Mouse (Mus musculus): Measurements from ENCODE around the gene Cul7. TPM values are rescaled to one million over a fixed set of nuclear protein-coding genes. Genes with fewer than 3 reads are reported as not detected.

Gene Cul7
- polyA plus RNA-seq, 1 experiment from 2014 or later, result 28.1 TPM

- DNase-seq (ENCODE audit: low spot score), result no peak
- no peak overlapping the region for H3K27ac ChIP-seq (replicated peaks; ENCODE audit: low read depth, low read length)
- H3K4me2 ChIP-seq (ENCODE audit: low read depth, low read length), result no peak overlapping the region
- no peaks in the 10 kb centered on the region for H3K27me3 ChIP-seq (ENCODE audit: control insufficient read depth, insufficient read depth, low read length)
- H3K36me3 ChIP-seq (replicated peaks; ENCODE audit: control insufficient read depth, insufficient read depth, low read depth, low read length), result peaks cover 2% of the 10 kb centered on the region; the same call in 1 of the 2 replicates
- H3K4me3 ChIP-seq (ENCODE audit: low read depth, low read length), result no peak overlapping the region
- no peak overlapping the region for H3K9ac ChIP-seq (replicated peaks; ENCODE audit: low read length)
- no peaks in the 10 kb centered on the region for H3K4me1 ChIP-seq (ENCODE audit: control insufficient read depth, insufficient read depth, low read length)
- no peaks in the 10 kb centered on the region for H3K9me3 ChIP-seq (replicated peaks; ENCODE audit: control insufficient read depth, low read length)
- no peak for ATAC-seq (replicated peaks; ENCODE audit: insufficient number of reproducible peaks, low FRiP score, low TSS enrichment, low read depth)
- 90% methylated on average over 1 of the region's 1 CpGs for WGBS
Measured at GRCm38 (mm10) chr17:46694517-46695063, 44.5 kb downstream of the Cul7 start.

- Histone ChIP-seq H3K4me2 (ENCODE audit: low read depth, low read length) (no peak overlapping the region), H3K36me3 (replicated peaks; ENCODE audit: control insufficient read depth, insufficient read depth, low read depth, low read length) (no peaks in the 10 kb centered on the region; the same call in 1 of the 2 replicates), H3K9ac (replicated peaks; ENCODE audit: low read length) (no peak overlapping the region)
Measured at GRCm38 (mm10) chr17:46698515-46698914, 48.4 kb downstream of the Cul7 start.

GRCm38 (mm10) chr17:46699245-46699644 lies 49.1 kb downstream of the Cul7 start:
- WGBS, result 87% methylated on average over 5 of the region's 5 CpGs
- Histone ChIP-seq H3K4me3 (ENCODE audit: low read depth, low read length) (no peak overlapping the region), H3K4me1 (ENCODE audit: control insufficient read depth, insufficient read depth, low read length) (peaks cover 10% of the 10 kb centered on the region), H3K4me2 (ENCODE audit: low read depth, low read length) (no peak overlapping the region), H3K27ac (replicated peaks; ENCODE audit: low read depth, low read length) (no peak overlapping the region), H3K27me3 (ENCODE audit: control insufficient read depth, insufficient read depth, low read length) (no peaks in the 10 kb centered on the region), H3K36me3 (replicated peaks; ENCODE audit: control insufficient read depth, insufficient read depth, low read depth, low read length) (no peaks in the 10 kb centered on the region; the same call in 1 of the 2 replicates), H3K9me3 (replicated peaks; ENCODE audit: control insufficient read depth, low read length) (no peaks in the 10 kb centered on the region), H3K9ac (replicated peaks; ENCODE audit: low read length) (no peak overlapping the region)
- DNase-seq (ENCODE audit: low spot score), result no peak
- ATAC-seq (replicated peaks; ENCODE audit: insufficient number of reproducible peaks, low FRiP score, low TSS enrichment, low read depth), result no peak

More at GRCm38 (mm10) chr17:46698515-46698914, 48.4 kb downstream of the Cul7 start:
- Histone ChIP-seq H3K4me1 (ENCODE audit: control insufficient read depth, insufficient read depth, low read length) (peaks cover 9% of the 10 kb centered on the region), H3K4me3 (ENCODE audit: low read depth, low read length) (no peak overlapping the region), H3K27me3 (ENCODE audit: control insufficient read depth, insufficient read depth, low read length) (no peaks in the 10 kb centered on the region), H3K27ac (replicated peaks; ENCODE audit: low read depth, low read length) (no peak overlapping the region), H3K9me3 (replicated peaks; ENCODE audit: control insufficient read depth, low read length) (no peaks in the 10 kb centered on the region)
- ATAC-seq (replicated peaks; ENCODE audit: insufficient number of reproducible peaks, low FRiP score, low TSS enrichment, low read depth) (no peak), DNase-seq (ENCODE audit: low spot score) (no peak)
- 88% methylated on average over 6 of the region's 6 CpGs for WGBS

- DNase-seq (ENCODE audit: low spot score) (no peak), ATAC-seq (replicated peaks; ENCODE audit: insufficient number of reproducible peaks, low FRiP score, low TSS enrichment, low read depth) (no peak)
- Histone ChIP-seq H3K9me3 (replicated peaks; ENCODE audit: control insufficient read depth, low read length) (no peaks in the 10 kb centered on the region), H3K27ac (replicated peaks; ENCODE audit: low read depth, low read length) (no peak overlapping the region), H3K36me3 (replicated peaks; ENCODE audit: control insufficient read depth, insufficient read depth, low read depth, low read length) (no peaks in the 10 kb centered on the region; the same call in 1 of the 2 replicates), H3K4me3 (ENCODE audit: low read depth, low read length) (no peak overlapping the region), H3K27me3 (ENCODE audit: control insufficient read depth, insufficient read depth, low read length) (no peaks in the 10 kb centered on the region), H3K9ac (replicated peaks; ENCODE audit: low read length) (no peak overlapping the region), H3K4me2 (ENCODE audit: low read depth, low read length) (no peak overlapping the region), H3K4me1 (ENCODE audit: control insufficient read depth, insufficient read depth, low read length) (peaks cover 10% of the 10 kb centered on the region)
- WGBS, result 92% methylated on average over 3 of the region's 3 CpGs
Measured at GRCm38 (mm10) chr17:46699912-46700311, 49.8 kb downstream of the Cul7 start.

- DNase-seq (ENCODE audit: low spot score) (no peak), ATAC-seq (replicated peaks; ENCODE audit: insufficient number of reproducible peaks, low FRiP score, low TSS enrichment, low read depth) (no peak)
- H3K27me3 ChIP-seq (ENCODE audit: control insufficient read depth, insufficient read depth, low read length), result no peaks in the 10 kb centered on the region
- no peaks in the 10 kb centered on the region; the same call in 1 of the 2 replicates for H3K36me3 ChIP-seq (replicated peaks; ENCODE audit: control insufficient read depth, insufficient read depth, low read depth, low read length)
- WGBS, result 87% methylated on average over 12 of the region's 12 CpGs
- no peaks in the 10 kb centered on the region for H3K9me3 ChIP-seq (replicated peaks; ENCODE audit: control insufficient read depth, low read length)
- H3K4me2 ChIP-seq (ENCODE audit: low read depth, low read length), result no peak overlapping the region
- no peak overlapping the region; the same call in 1 of the 2 replicates for H3K9ac ChIP-seq (replicated peaks; ENCODE audit: low read length)
- H3K27ac ChIP-seq (replicated peaks; ENCODE audit: low read depth, low read length), result no peak overlapping the region
- no peak overlapping the region for H3K4me3 ChIP-seq (ENCODE audit: low read depth, low read length)
- peaks cover 10% of the 10 kb centered on the region for H3K4me1 ChIP-seq (ENCODE audit: control insufficient read depth, insufficient read depth, low read length)
Measured at GRCm38 (mm10) chr17:46701489-46701888, 51.4 kb downstream of the Cul7 start.

DNA sequence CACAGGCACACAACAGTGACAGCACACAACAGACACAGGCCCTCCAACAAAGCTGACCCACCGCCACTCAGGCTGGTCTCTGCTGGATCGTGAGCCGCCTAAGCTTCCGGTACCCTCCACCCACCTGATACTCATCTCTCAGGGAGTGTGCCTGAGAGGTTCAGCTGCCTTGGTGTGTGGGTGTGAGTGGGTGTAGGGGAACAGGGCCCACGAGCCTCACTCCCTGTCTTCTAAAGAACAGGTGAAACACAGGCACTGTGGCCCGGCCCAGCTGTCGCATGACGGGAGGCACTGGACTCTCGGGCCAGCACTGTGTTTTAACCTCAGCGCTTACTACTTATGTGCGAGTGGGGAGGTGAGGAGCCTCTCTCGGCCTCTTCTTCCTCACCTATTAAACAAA lies 52.0 kb downstream of the Cul7 start:
- no peak overlapping the region for H3K27ac ChIP-seq (replicated peaks; ENCODE audit: low read depth, low read length)
- H3K4me2 ChIP-seq (ENCODE audit: low read depth, low read length), result no peak overlapping the region
- H3K27me3 ChIP-seq (ENCODE audit: control insufficient read depth, insufficient read depth, low read length), result no peaks in the 10 kb centered on the region
- WGBS, result 86% methylated on average over 12 of the region's 12 CpGs
- no peak for DNase-seq (ENCODE audit: low spot score)
- ATAC-seq (replicated peaks; ENCODE audit: insufficient number of reproducible peaks, low FRiP score, low TSS enrichment, low read depth), result no peak
- H3K9ac ChIP-seq (replicated peaks; ENCODE audit: low read length), result no peak overlapping the region; the same call in 1 of the 2 replicates
- no peaks in the 10 kb centered on the region; the same call in 1 of the 2 replicates for H3K36me3 ChIP-seq (replicated peaks; ENCODE audit: control insufficient read depth, insufficient read depth, low read depth, low read length)
- peaks cover 10% of the 10 kb centered on the region for H3K4me1 ChIP-seq (ENCODE audit: control insufficient read depth, insufficient read depth, low read length)
- H3K4me3 ChIP-seq (ENCODE audit: low read depth, low read length), result no peak overlapping the region
- no peaks in the 10 kb centered on the region for H3K9me3 ChIP-seq (replicated peaks; ENCODE audit: control insufficient read depth, low read length)

- Histone ChIP-seq H3K36me3 (replicated peaks; ENCODE audit: control insufficient read depth, insufficient read depth, low read depth, low read length) (no peaks in the 10 kb centered on the region; the same call in 1 of the 2 replicates), H3K27me3 (ENCODE audit: control insufficient read depth, insufficient read depth, low read length) (no peaks in the 10 kb centered on the region), H3K4me2 (ENCODE audit: low read depth, low read length) (0 out of 2 replicates have a peak overlapping the region, but pooled peaks have one; percentile 69), H3K9me3 (replicated peaks; ENCODE audit: control insufficient read depth, low read length) (no peaks in the 10 kb centered on the region), H3K27ac (replicated peaks; ENCODE audit: low read depth, low read length) (no peak overlapping the region), H3K9ac (replicated peaks; ENCODE audit: low read length) (peak overlapping the region; percentile 90), H3K4me3 (ENCODE audit: low read depth, low read length) (no peak overlapping the region), H3K4me1 (ENCODE audit: control insufficient read depth, insufficient read depth, low read length) (peaks cover 10% of the 10 kb centered on the region)
- 88% methylated on average over 5 of the region's 5 CpGs for WGBS
- no peak for ATAC-seq (replicated peaks; ENCODE audit: insufficient number of reproducible peaks, low FRiP score, low TSS enrichment, low read depth)
- no peak for DNase-seq (ENCODE audit: low spot score)
Measured at GRCm38 (mm10) chr17:46702506-46702905, 52.4 kb downstream of the Cul7 start.

GRCm38 (mm10) chr17:46703971-46704886 lies 54.1 kb downstream of the Cul7 start:
- H3K9me3 ChIP-seq (replicated peaks; ENCODE audit: control insufficient read depth, low read length), result no peaks in the 10 kb centered on the region
- DNase-seq (ENCODE audit: low spot score), result peak; percentile 28
- H3K27ac ChIP-seq (replicated peaks; ENCODE audit: low read depth, low read length), result peak overlapping the region; percentile 85
- H3K36me3 ChIP-seq (replicated peaks; ENCODE audit: control insufficient read depth, insufficient read depth, low read depth, low read length), result no peaks in the 10 kb centered on the region
- ATAC-seq (replicated peaks; ENCODE audit: insufficient number of reproducible peaks, low FRiP score, low TSS enrichment, low read depth), result peak; percentile 79
- H3K4me3 ChIP-seq (ENCODE audit: low read depth, low read length), result peak overlapping the region; percentile 91
- 6% methylated on average over 23 of the region's 41 CpGs for WGBS
- no peaks in the 10 kb centered on the region for H3K27me3 ChIP-seq (ENCODE audit: control insufficient read depth, insufficient read depth, low read length)
- peak overlapping the region; percentile 90 for H3K9ac ChIP-seq (replicated peaks; ENCODE audit: low read length)
- peak overlapping the region; percentile 69 for H3K4me2 ChIP-seq (ENCODE audit: low read depth, low read length)
- H3K4me1 ChIP-seq (ENCODE audit: control insufficient read depth, insufficient read depth, low read length), result peaks cover 10% of the 10 kb centered on the region
